Mouse (Mus musculus): ENCODE measurements around the gene Olfr1278.
"Not testable (repeated sequence)": the region's sequence is repeated elsewhere in the genome, so short reads cannot be mapped to it uniquely, and the experiment has no call there.

Gene Olfr1278

DNA sequence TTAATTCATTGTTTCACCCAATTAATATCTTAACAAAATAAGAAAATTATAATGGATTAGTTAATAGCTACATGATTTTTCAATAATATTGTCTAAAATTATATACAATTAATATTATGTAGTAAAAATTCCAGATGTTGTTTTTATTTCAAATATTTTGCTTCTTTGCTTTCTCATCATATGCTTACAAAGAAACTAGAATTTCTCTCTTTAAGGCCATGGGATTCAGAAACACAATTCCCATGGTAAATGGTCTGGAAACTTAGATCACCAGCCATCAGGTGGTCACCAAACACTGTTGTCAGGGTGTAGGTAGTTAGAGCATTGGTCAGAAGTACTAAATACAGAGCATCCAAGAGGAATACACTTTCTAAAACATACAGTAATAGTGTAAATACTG is at the start of gene Olfr1278:
Gene Olfr1278, plus strand, starts transcription at position 301 of the 400 bp plus-strand sequence.
- Histone ChIP-seq H3K36me3 (ENCODE audit: control insufficient read depth, insufficient read depth, low read length, poor library complexity, severe bottlenecking) (no peaks in the 10 kb centered on the region), H3K27me3 (ENCODE audit: control insufficient read depth, insufficient read depth, low read length, poor library complexity, severe bottlenecking) (no peaks in the 10 kb centered on the region)
- no peak for DNase-seq (ENCODE audit: low read depth, low spot score)

DNA sequence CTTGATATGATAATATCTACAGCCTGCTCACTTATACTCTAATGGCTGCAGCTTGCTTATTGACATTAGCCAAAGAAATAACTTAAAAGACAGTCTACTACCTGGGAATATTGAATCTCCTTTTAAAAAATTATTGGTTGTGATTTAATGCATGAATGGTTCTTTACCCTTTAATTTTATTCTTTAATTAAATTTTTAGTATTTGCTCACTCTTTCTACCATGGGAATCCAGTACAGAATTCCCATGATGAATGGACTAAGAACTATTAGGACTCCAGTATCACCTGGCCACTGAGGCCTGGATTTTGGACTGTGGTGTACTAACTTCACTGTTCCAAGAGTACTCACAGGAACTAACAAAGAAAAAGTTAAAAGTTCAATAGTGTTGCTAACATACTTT is 35.7 kb upstream of the Olfr1278 start, which contains the start of gene Olfr1276:
Gene Olfr1276, plus strand, starts transcription at position 301 of the 400 bp plus-strand sequence.
- H3K27me3 ChIP-seq (ENCODE audit: control insufficient read depth, insufficient read depth, low read length, poor library complexity, severe bottlenecking): no peaks in the 10 kb centered on the region
- H3K36me3 ChIP-seq (ENCODE audit: control insufficient read depth, insufficient read depth, low read length, poor library complexity, severe bottlenecking): no peaks in the 10 kb centered on the region
- DNase-seq (ENCODE audit: low read depth, low spot score): no peak

DNA sequence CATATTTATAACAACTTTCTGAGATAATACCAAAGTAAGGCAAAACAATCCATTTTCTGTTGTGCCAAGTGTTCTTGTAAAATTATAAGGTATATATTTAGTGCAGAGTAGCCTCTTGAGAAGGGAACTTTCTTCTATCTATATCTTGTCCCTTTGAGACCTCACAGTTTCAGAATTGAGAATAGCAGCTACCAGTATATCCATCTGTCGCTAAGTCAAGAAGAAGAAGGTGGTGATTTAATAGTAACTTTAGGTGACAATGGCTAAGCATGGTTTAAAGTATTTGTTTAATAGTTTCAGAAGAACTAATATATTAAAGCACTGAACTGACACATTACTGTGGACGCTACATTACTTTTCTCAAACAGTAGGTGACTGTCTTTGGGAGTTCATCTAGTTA is 15.9 kb upstream of the Olfr1278 start, which contains the start of gene Olfr1277:
Gene Olfr1277, minus strand, starts transcription at position 101 of the 400 bp plus-strand sequence.
- no peaks in the 10 kb centered on the region for H3K27me3 ChIP-seq (ENCODE audit: control insufficient read depth, insufficient read depth, low read length, poor library complexity, severe bottlenecking)
- H3K36me3 ChIP-seq (ENCODE audit: control insufficient read depth, insufficient read depth, low read length, poor library complexity, severe bottlenecking): no peaks in the 10 kb centered on the region
- DNase-seq (ENCODE audit: low read depth, low spot score): no peak

DNA sequence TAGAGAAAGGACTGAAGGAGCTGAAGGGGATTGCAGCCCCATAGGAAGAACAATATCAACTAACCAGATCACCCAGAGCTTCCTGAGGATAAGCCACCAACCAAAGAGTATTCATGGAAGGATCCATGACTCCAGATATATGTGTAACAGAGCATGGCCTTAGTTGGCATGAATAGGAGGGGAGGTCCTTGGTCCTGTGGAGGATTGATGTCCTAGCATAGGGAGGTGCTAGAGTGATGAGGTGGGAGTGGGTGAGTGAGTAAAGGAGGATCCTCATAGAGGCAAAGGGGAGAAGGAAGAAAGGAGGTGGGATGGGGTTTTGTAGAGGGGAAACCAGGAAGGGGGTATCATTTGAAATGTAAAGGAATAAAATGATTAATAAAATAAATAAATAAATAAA is 8.6 kb downstream of the Olfr1278 start:
- H3K36me3 ChIP-seq (ENCODE audit: control insufficient read depth, insufficient read depth, low read length, poor library complexity, severe bottlenecking): no peaks in the 10 kb centered on the region
- no peak for DNase-seq (ENCODE audit: low read depth, low spot score)
- H3K27me3 ChIP-seq (ENCODE audit: control insufficient read depth, insufficient read depth, low read length, poor library complexity, severe bottlenecking): no peaks in the 10 kb centered on the region

DNA sequence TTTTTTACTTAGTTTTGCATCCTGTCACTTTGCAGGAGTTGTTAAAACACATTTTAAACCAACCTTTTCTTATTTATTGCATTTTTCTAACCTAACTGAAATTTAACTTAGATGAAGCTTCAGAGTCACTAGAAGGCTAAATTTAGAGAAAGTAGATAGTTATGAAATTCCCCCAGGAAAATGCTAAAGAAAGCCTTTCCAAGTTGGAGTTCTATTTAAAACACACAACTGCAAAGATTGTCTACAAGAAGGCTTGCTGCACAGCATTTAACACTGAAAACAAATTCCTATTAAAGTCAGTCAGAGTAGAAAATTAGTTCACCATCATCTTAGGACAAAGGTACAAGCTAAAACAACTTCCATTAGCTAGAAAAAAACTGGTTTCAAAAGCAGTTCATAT is 10.4 kb downstream of the Olfr1278 start, which contains the start of gene Olfr1279:
Gene Olfr1279, plus strand, starts transcription at position 262 of the 400 bp plus-strand sequence.
- Histone ChIP-seq H3K27me3 (ENCODE audit: control insufficient read depth, insufficient read depth, low read length, poor library complexity, severe bottlenecking) (no peaks in the 10 kb centered on the region), H3K36me3 (ENCODE audit: control insufficient read depth, insufficient read depth, low read length, poor library complexity, severe bottlenecking) (no peaks in the 10 kb centered on the region)
- no peak for DNase-seq (ENCODE audit: low read depth, low spot score)

DNA sequence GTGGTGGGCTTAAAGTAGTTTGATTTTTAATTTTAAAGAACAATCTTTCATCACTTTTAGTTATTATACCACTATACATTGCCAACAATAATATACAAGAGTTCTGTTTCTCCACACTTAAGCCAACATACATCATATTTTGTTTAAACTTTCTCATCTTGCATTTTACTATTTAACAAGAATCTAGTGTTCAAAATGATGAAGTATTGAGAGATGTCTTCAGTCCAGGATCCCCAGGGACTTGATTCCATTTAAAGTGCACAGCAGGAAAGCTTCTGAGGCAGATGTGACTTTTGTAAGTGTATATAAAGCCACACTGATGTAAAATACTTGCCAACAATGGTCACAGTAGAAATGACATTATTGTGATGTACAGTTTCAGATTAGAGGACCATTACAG is 23.8 kb downstream of the Olfr1278 start, which contains the start of gene Olfr1280:
Gene Olfr1280, plus strand, starts transcription at position 301 of the 400 bp plus-strand sequence.
- H3K27me3 ChIP-seq (ENCODE audit: control insufficient read depth, insufficient read depth, low read length, poor library complexity, severe bottlenecking): no peaks in the 10 kb centered on the region
- H3K36me3 ChIP-seq (ENCODE audit: control insufficient read depth, insufficient read depth, low read length, poor library complexity, severe bottlenecking): no peaks in the 10 kb centered on the region
- DNase-seq (ENCODE audit: low read depth, low spot score): no peak

DNA sequence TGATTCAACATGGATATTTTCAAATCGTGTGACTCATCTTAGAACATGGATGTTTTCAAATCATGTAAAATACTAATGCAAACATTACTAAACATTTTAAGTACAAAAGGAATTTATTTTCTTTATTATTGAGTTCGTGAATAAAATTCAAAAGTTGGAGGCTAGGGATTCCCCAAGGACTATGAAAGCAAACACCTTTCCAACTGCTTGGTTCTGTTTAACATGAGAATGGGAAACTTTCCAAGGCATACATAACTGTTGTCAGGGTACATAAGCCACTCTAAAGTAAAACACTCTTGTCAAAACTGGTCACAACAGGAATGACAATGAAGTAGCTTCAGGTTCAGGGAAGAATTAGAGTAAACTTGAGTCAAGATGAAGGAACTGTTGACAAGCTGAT is 36.3 kb downstream of the Olfr1278 start, which contains the start of gene Olfr1281:
Gene Olfr1281, plus strand, starts transcription at position 301 of the 400 bp plus-strand sequence.
- no peaks in the 10 kb centered on the region for H3K36me3 ChIP-seq (ENCODE audit: control insufficient read depth, insufficient read depth, low read length, poor library complexity, severe bottlenecking)
- H3K27me3 ChIP-seq (ENCODE audit: control insufficient read depth, insufficient read depth, low read length, poor library complexity, severe bottlenecking): no peaks in the 10 kb centered on the region
- DNase-seq (ENCODE audit: low read depth, low spot score): no peak

DNA sequence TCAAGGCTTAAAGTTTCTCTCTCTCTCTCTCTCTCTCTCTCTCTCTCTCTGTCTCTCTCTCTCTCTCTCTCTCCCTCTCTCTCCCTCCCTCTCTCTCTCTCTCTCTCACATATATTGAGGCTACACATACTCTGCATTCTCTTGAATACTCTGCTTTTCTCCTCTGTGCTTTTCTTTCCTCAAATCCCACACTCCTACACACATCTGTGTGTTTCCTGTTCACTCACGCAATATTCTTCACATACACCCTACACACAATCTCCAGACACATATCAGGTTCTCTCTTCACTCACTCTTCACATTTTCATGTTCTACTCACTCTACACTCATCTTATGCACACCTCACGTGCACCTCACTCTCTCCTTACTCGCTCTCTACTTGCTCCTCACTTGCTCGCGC is 43.8 kb downstream of the Olfr1278 start:
- H3K27me3 ChIP-seq (ENCODE audit: control insufficient read depth, insufficient read depth, low read length, poor library complexity, severe bottlenecking); H3K36me3 ChIP-seq (ENCODE audit: control insufficient read depth, insufficient read depth, low read length, poor library complexity, severe bottlenecking); DNase-seq (ENCODE audit: low read depth, low spot score): not testable (repeated sequence)

DNA sequence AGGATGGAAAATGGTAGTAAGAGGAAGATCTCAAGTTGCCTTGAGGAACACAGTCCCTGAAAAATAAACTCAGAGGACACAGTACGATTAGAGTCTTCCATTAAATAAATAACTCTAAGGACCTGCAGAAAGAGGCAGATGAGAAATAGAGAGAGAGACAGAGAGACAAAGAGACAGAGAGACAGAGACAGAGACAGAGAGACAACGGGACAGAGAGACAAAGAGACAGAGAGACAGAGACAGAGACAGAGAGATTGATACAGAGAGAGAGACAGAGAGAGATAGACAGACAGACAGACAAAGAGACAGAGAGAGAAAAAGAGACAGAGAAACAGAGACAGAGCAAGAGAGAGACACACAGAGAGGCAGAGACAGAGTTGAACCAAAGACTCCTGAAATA is 46.0 kb downstream of the Olfr1278 start, which contains the start of gene Olfr1282:
Gene Olfr1282, minus strand, starts transcription at position 101 of the 400 bp plus-strand sequence.
- no peak for DNase-seq (ENCODE audit: low read depth, low spot score)
- no peaks in the 10 kb centered on the region for H3K36me3 ChIP-seq (ENCODE audit: control insufficient read depth, insufficient read depth, low read length, poor library complexity, severe bottlenecking)
- no peaks in the 10 kb centered on the region for H3K27me3 ChIP-seq (ENCODE audit: control insufficient read depth, insufficient read depth, low read length, poor library complexity, severe bottlenecking)

Data from splenic B cell, adult 2 months (primary cell).